Mouse (Mus musculus): Measurements from ENCODE around the gene Cited2.
A peak's percentile ranks its signal among the peaks of the same experiment; 100 is the strongest.

- TF ChIP-seq CTCF (IDR thresholded peaks at IDR 0.05; ENCODE audit: insufficient read depth, low read length) (peak; percentile 27), POLR2A (IDR thresholded peaks at IDR 0.05; ENCODE audit: borderline replicate concordance, extremely low read depth, low read depth, low read length) (peak; percentile 100)
These were observed at the start of gene Cited2 for GRCm38 (mm10) chr10:17722653-17723410.

All from lung, adult 2 months (tissue).